Mouse (Mus musculus) 3134 (cell line): Measurements from ENCODE around the gene Chtop.
A peak's percentile ranks its signal among the peaks of the same experiment; 100 is the strongest.

Source experiments
- DNase-seq: peaks from one replicate; pipeline ENCODE4 v3.0.0-alpha.2; 2011; ENCODE audit warnings: low spot score; ENCODE audit not compliant: insufficient read length; ENCODE audit errors: extremely low read depth

The Chtop gene

GRCm38 (mm10) chr3:90512948-90513642 lies 3.8 kb upstream of the Chtop start:
- DNase-seq = no peak

GRCm38 (mm10) chr3:90512276-90512675 lies 3.0 kb upstream of the Chtop start:
- DNase-seq = no peak

- DNase-seq = no peak
These were observed 437 bp upstream of the Chtop start for GRCm38 (mm10) chr3:90509747-90510123.

- DNase-seq = no peak
These were observed 880 bp downstream of the Chtop start for GRCm38 (mm10) chr3:90508287-90508949.

- no peak for DNase-seq
These were observed 2.9 kb downstream of the Chtop start for GRCm38 (mm10) chr3:90506362-90506761.

- DNase-seq = no peak
These were observed 4.1 kb downstream of the Chtop start for GRCm38 (mm10) chr3:90505216-90505615.

GRCm38 (mm10) chr3:90503444-90503843 lies 5.9 kb downstream of the Chtop start:
- no peak for DNase-seq

- no peak for DNase-seq
These were observed 11.7 kb downstream of the Chtop start for GRCm38 (mm10) chr3:90497597-90497996.

GRCm38 (mm10) chr3:90495850-90496525 lies 13.3 kb downstream of the Chtop start:
- DNase-seq = no peak

GRCm38 (mm10) chr3:90493831-90494540 lies 15.3 kb downstream of the Chtop start:
- DNase-seq = no peak

- peak; percentile 69 for DNase-seq
These were observed 17.9 kb downstream of the Chtop start for GRCm38 (mm10) chr3:90491350-90491749.

GRCm38 (mm10) chr3:90490696-90491256 lies 18.5 kb downstream of the Chtop start, which contains the start of gene Snapin:
Snapin (minus strand) TSS chr3:90491033.
- peak; percentile 96 for DNase-seq

- no peak for DNase-seq
These were observed 20.7 kb downstream of the Chtop start for GRCm38 (mm10) chr3:90488576-90488975.

- DNase-seq = peak; percentile 26
These were observed 22.3 kb downstream of the Chtop start for GRCm38 (mm10) chr3:90486998-90487397.

- DNase-seq = peak; percentile 98
These were observed 33.3 kb downstream of the Chtop start, which contains the start of gene Ilf2 for GRCm38 (mm10) chr3:90475831-90476611. Ilf2 (plus strand) TSS chr3:90476126.

GRCm38 (mm10) chr3:90475151-90475830 lies 34.0 kb downstream of the Chtop start:
- DNase-seq = peak; percentile 31

- DNase-seq = no peak
These were observed 37.1 kb downstream of the Chtop start for GRCm38 (mm10) chr3:90472213-90472612.

GRCm38 (mm10) chr3:90467618-90468300 lies 41.5 kb downstream of the Chtop start:
- no peak for DNase-seq

- DNase-seq = no peak
These were observed 43.0 kb downstream of the Chtop start for GRCm38 (mm10) chr3:90466311-90466766.
